Mouse (Mus musculus) CH12F3 (cell line): ENCODE data around the gene Smg6.

Experiments used
- in situ Hi-C: fragments of 300-500 bp; cut with MboI; formaldehyde crosslinking; loops from 2 replicates; pipeline ENCODE4 v1.14.3; 2020; ENCODE audit warnings: low sequenced_read_pairs

Smg6 gene

GRCm38 (mm10) chr11:75046638-75047037, 121.0 kb downstream of the Smg6 start:
- in situ Hi-C loops, result no loop called here

- in situ Hi-C loops, result no loop called here
Observed at GRCm38 (mm10) chr11:75047066-75047465, 121.4 kb downstream of the Smg6 start.

- in situ Hi-C loops, result no loop called here
Observed at GRCm38 (mm10) chr11:75047736-75048407, 122.2 kb downstream of the Smg6 start.

- in situ Hi-C loops, result no loop called here
Observed at GRCm38 (mm10) chr11:75049146-75049545, 123.5 kb downstream of the Smg6 start.

GRCm38 (mm10) chr11:75049807-75050206, 124.2 kb downstream of the Smg6 start:
- in situ Hi-C loops, result no loop called here

GRCm38 (mm10) chr11:75051239-75051638, 125.6 kb downstream of the Smg6 start:
- in situ Hi-C loops, result no loop called here

GRCm38 (mm10) chr11:75051712-75052550, 126.3 kb downstream of the Smg6 start:
- in situ Hi-C loops, result no loop called here

GRCm38 (mm10) chr11:75053020-75053419, 127.4 kb downstream of the Smg6 start:
- in situ Hi-C loops, result no loop called here

GRCm38 (mm10) chr11:75053722-75054121, 128.1 kb downstream of the Smg6 start:
- in situ Hi-C loops, result no loop called here

- in situ Hi-C loops, result no loop called here
Observed at GRCm38 (mm10) chr11:75054184-75054877, 128.7 kb downstream of the Smg6 start.

- in situ Hi-C loops, result no loop called here
Observed at GRCm38 (mm10) chr11:75054878-75055214, 129.2 kb downstream of the Smg6 start.

- in situ Hi-C loops, result no loop called here
Observed at GRCm38 (mm10) chr11:75062650-75063049, 137.0 kb downstream of the Smg6 start.

GRCm38 (mm10) chr11:75064266-75064665, 138.6 kb downstream of the Smg6 start:
- in situ Hi-C loops, result no loop called here

GRCm38 (mm10) chr11:75071352-75071751, 145.7 kb downstream of the Smg6 start:
- in situ Hi-C loops, result no loop called here

GRCm38 (mm10) chr11:75072932-75073625, 147.5 kb downstream of the Smg6 start:
- in situ Hi-C loops, result no loop called here

GRCm38 (mm10) chr11:75073696-75074095, 148.1 kb downstream of the Smg6 start:
- in situ Hi-C loops, result no loop called here

- in situ Hi-C loops, result no loop called here
Observed at GRCm38 (mm10) chr11:75074543-75074942, 148.9 kb downstream of the Smg6 start.

GRCm38 (mm10) chr11:75078616-75079015, 153.0 kb downstream of the Smg6 start:
- in situ Hi-C loops, result no loop called here

GRCm38 (mm10) chr11:75083031-75083430, 157.4 kb downstream of the Smg6 start:
- in situ Hi-C loops, result no loop called here

GRCm38 (mm10) chr11:75092159-75092558, 166.5 kb downstream of the Smg6 start:
- in situ Hi-C loops, result no loop called here

- in situ Hi-C loops, result no loop called here
Observed at GRCm38 (mm10) chr11:75092656-75093055, 167.0 kb downstream of the Smg6 start.
